Mouse (Mus musculus) bone marrow macrophage, adult 2 months (primary cell): ENCODE results near the gene Map7d1. TPM values are rescaled to one million over a fixed set of nuclear protein-coding genes. Genes with fewer than 3 reads are reported as not detected.

ENCODE experiments used
- H3K27ac ChIP-seq: 2 replicates; pipeline ENCODE4 v1.5.1; 2012; ENCODE audit warnings: low read depth, low read length; ENCODE audit not compliant: insufficient read depth
- H3K4me1 ChIP-seq: 2 replicates; pipeline ENCODE4 v1.6.1; 2012; ENCODE audit warnings: low read length; ENCODE audit not compliant: control insufficient read depth, insufficient read depth
- H3K4me3 ChIP-seq: 2 replicates; pipeline ENCODE4 v1.5.1; 2012; ENCODE audit warnings: mild to moderate bottlenecking, low read length, moderate library complexity; ENCODE audit not compliant: insufficient read depth
- CTCF ChIP-seq: IDR thresholded peaks from 2 replicates; pipeline ENCODE4 v1.5.1; 2012; ENCODE audit warnings: low read depth, mild to moderate bottlenecking, low read length, moderate library complexity
- POLR2A ChIP-seq: IDR thresholded peaks from 2 replicates; pipeline ENCODE4 v1.6.1; 2012; ENCODE audit warnings: mild to moderate bottlenecking, low read depth, low read length, borderline replicate concordance
- polyA plus RNA-seq: library from polyadenylated mRNA; stranded (reverse); fragments of >200 nt; gene quantifications from 2 replicates; pipeline ENCODE4 v1.2.4, GENCODE M21; 2012; ENCODE audit not compliant: missing spikeins, insufficient read depth, insufficient read length

Map7d1 gene
- 131 and 139 TPM in 2 replicates for polyA plus RNA-seq

- H3K4me1 ChIP-seq, result peaks cover 53% of the 10 kb centered on the region
- H3K27ac ChIP-seq, result peak within 1 kb of the TSS; percentile 95
- TF ChIP-seq POLR2A, result peak; percentile 92
- no peak for TF ChIP-seq CTCF
- peak within 1 kb of the TSS; percentile 77 for H3K4me3 ChIP-seq
Observed at GRCm38 (mm10) chr4:126256131-126256791, at the start of gene Map7d1. Map7d1 (minus strand) TSS chr4:126256343.

GRCm38 (mm10) chr4:126305428-126305827 is 49.3 kb upstream of the Map7d1 start:
- Histone ChIP-seq H3K4me3 (no peak overlapping the region), H3K27ac (no peak overlapping the region), H3K4me1 (peaks cover 5% of the 10 kb centered on the region; the same call in 1 of the 2 replicates)
- no peak for TF ChIP-seq CTCF
- TF ChIP-seq POLR2A, result no peak

- H3K4me1 ChIP-seq, result peaks cover 5% of the 10 kb centered on the region; the same call in 1 of the 2 replicates
- H3K4me3 ChIP-seq, result no peak overlapping the region
- TF ChIP-seq POLR2A (no peak), CTCF (no peak)
- no peak overlapping the region for H3K27ac ChIP-seq
Observed at GRCm38 (mm10) chr4:126303877-126304276, 47.7 kb upstream of the Map7d1 start.

GRCm38 (mm10) chr4:126301584-126302309 is 45.6 kb upstream of the Map7d1 start:
- Histone ChIP-seq H3K4me3 (peak overlapping the region; percentile 29), H3K4me1 (peaks cover 5% of the 10 kb centered on the region; the same call in 1 of the 2 replicates), H3K27ac (no peak overlapping the region)
- no peak for TF ChIP-seq CTCF
- TF ChIP-seq POLR2A, result no peak

GRCm38 (mm10) chr4:126300916-126301583 is 44.9 kb upstream of the Map7d1 start:
- Histone ChIP-seq H3K4me1 (peaks cover 5% of the 10 kb centered on the region; the same call in 1 of the 2 replicates), H3K4me3 (peak overlapping the region; percentile 29), H3K27ac (no peak overlapping the region)
- TF ChIP-seq CTCF (no peak), POLR2A (no peak)

GRCm38 (mm10) chr4:126296617-126297101 is 40.5 kb upstream of the Map7d1 start:
- H3K4me3 ChIP-seq, result peak overlapping the region; percentile 12
- no peaks in the 10 kb centered on the region for H3K4me1 ChIP-seq
- TF ChIP-seq POLR2A, result no peak
- TF ChIP-seq CTCF, result no peak
- no peak overlapping the region for H3K27ac ChIP-seq

- H3K4me1 ChIP-seq, result no peaks in the 10 kb centered on the region
- TF ChIP-seq POLR2A (no peak), CTCF (no peak)
- no peak overlapping the region for H3K27ac ChIP-seq
Observed at GRCm38 (mm10) chr4:126295937-126296336, 39.8 kb upstream of the Map7d1 start.

GRCm38 (mm10) chr4:126295152-126295551 is 39.0 kb upstream of the Map7d1 start:
- Histone ChIP-seq H3K27ac (no peak overlapping the region), H3K4me3 (no peak overlapping the region), H3K4me1 (no peaks in the 10 kb centered on the region)
- TF ChIP-seq CTCF, result no peak
- TF ChIP-seq POLR2A, result no peak

More at GRCm38 (mm10) chr4:126295937-126296336, 39.8 kb upstream of the Map7d1 start:
- no peak overlapping the region for H3K4me3 ChIP-seq

GRCm38 (mm10) chr4:126291196-126291595 is 35.1 kb upstream of the Map7d1 start:
- H3K4me3 ChIP-seq, result no peak overlapping the region
- no peaks in the 10 kb centered on the region for H3K4me1 ChIP-seq
- H3K27ac ChIP-seq, result no peak overlapping the region
- TF ChIP-seq POLR2A (no peak), CTCF (no peak)
